Mouse (Mus musculus) stomach, embryonic 14.5 days (tissue): ENCODE data around the gene 2810004N23Rik. TPM values are rescaled to one million over a fixed set of nuclear protein-coding genes. Genes with fewer than 3 reads are reported as not detected.
"Not testable (repeated sequence)": the region's sequence is repeated elsewhere in the genome, so short reads cannot be mapped to it uniquely, and the experiment has no call there.

Experiments used
- ATAC-seq: fragments of 200-750 bp; cut with Nextera tagmentation; 2 replicates; pipeline ENCODE4 v1.8.0; 2017; ENCODE audit warnings: low read depth, moderate TSS enrichment; ENCODE audit not compliant: insufficient number of reproducible peaks, insufficient read depth, low FRiP score
- H3K27ac ChIP-seq: fragments of 300-500 bp; sonication (generic); 2 replicates; pipeline ENCODE4 v1.5.1; 2014; ENCODE audit warnings: mild to moderate bottlenecking, low read length, moderate library complexity, mixed read lengths
- H3K27me3 ChIP-seq: fragments of 300-500 bp; sonication (generic); 2 replicates; pipeline ENCODE4 v1.6.1; 2014; ENCODE audit warnings: low read length, control low read depth, mixed read lengths; ENCODE audit not compliant: control insufficient read depth, insufficient read depth
- H3K36me3 ChIP-seq: fragments of 300-500 bp; sonication (generic); 2 replicates; pipeline ENCODE4 v1.6.1; 2014; ENCODE audit warnings: mild to moderate bottlenecking, control low read depth, low read length, moderate library complexity, mixed read lengths; ENCODE audit not compliant: control insufficient read depth, insufficient read depth
- H3K4me1 ChIP-seq: fragments of 300-500 bp; sonication (generic); 2 replicates; pipeline ENCODE4 v1.6.1; 2014; ENCODE audit warnings: low read length, control low read depth, mixed read lengths; ENCODE audit not compliant: control insufficient read depth, insufficient read depth
- H3K4me2 ChIP-seq: fragments of 300-500 bp; sonication (generic); replicated peaks from 2 replicates; pipeline ENCODE4 v1.6.1; 2014; ENCODE audit warnings: low read depth, low read length, control low read depth
- H3K4me3 ChIP-seq: fragments of 300-500 bp; sonication (generic); 2 replicates; pipeline ENCODE4 v1.5.1; 2014; ENCODE audit warnings: low read depth, low read length, control low read depth
- H3K9ac ChIP-seq: fragments of 300-500 bp; sonication (generic); replicated peaks from 2 replicates; pipeline ENCODE4 v1.6.1; 2014; ENCODE audit warnings: low read depth, mild to moderate bottlenecking, control low read depth, low read length, moderate library complexity, mixed read lengths
- H3K9me3 ChIP-seq: fragments of 300-500 bp; sonication (generic); 2 replicates; pipeline ENCODE4 v1.6.1; 2016; ENCODE audit warnings: low read depth, low read length, control low read depth; ENCODE audit not compliant: control insufficient read depth
- WGBS: fragments of 180-500 bp; shearing (Covaris S2); extraction: QIAGEN DNeasy Blood & Tissue Kit; methylation state at CpG from one replicate; pipeline ENCODE4 v1.1.7; 2014; 5-methylcytosine and 5-hydroxymethylcytosine counted together
- polyA plus RNA-seq: library from polyadenylated mRNA; unstranded; fragments of >200 nt; fragmentation: Nextera tagmentation; extraction: Ambion mirVana; gene quantifications from 2 replicates; pipeline ENCODE4 v1.2.1, GENCODE M21; 2014

2810004N23Rik gene
- polyA plus RNA-seq, 1 experiment from 2014 or later: 43.7 TPM

DNA sequence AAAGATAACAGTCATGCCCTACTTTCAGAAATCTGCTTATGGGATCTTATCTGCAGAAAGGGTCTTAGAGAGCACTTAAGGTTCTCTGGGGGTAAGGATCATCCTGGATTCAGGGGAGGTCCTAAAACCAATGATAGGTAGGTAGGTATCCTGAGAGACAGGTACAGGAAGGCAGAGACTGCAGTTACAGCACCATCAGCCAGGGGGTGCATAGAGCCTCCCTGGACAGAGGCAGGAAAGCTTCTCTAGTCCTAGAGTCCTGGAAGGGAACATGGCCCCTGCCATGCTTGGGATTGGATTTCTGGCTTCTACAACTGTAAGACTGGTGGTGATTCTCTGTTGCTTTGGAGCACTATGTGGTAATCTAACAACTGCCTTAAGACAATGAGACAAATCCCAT is 3.5 kb downstream of the 2810004N23Rik start:
- H3K4me2 ChIP-seq: no peak overlapping the region
- no peak overlapping the region for H3K9ac ChIP-seq
- H3K4me1 ChIP-seq: 0 out of 2 replicates have a peak, but pooled peaks cover 3% of the 10 kb centered on the region
- H3K36me3 ChIP-seq: peaks cover 48% of the 10 kb centered on the region
- H3K27me3 ChIP-seq: no peaks in the 10 kb centered on the region
- no peak for ATAC-seq
- no peak overlapping the region for H3K4me3 ChIP-seq
- no peak overlapping the region for H3K27ac ChIP-seq
- H3K9me3 ChIP-seq: peaks cover 9% of the 10 kb centered on the region; the same call in 1 of the 2 replicates

DNA sequence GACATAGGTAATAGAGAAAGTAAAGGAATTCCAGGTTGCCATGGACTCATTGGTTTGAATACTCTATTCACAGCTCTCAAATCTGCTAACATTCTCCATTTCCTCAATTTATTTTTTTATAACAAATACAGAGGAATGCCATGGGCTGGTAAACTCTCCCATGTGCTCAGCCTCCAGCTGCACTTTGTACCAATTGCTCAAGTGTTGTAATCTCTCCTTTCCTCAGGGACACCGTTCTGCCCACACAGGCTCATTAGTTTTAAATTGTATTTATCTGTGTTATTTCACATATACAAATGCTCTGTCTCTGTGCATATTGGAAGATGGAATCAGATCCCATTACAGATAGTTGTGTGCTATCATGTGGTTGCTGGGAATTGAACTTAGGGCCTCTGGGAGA is 9.4 kb downstream of the 2810004N23Rik start:
- Histone ChIP-seq H3K4me2 (no peak overlapping the region), H3K4me1 (no peaks in the 10 kb centered on the region), H3K27me3 (no peaks in the 10 kb centered on the region), H3K36me3 (peaks cover 37% of the 10 kb centered on the region), H3K9ac (no peak overlapping the region), H3K27ac (no peak overlapping the region), H3K4me3 (no peak overlapping the region), H3K9me3 (peaks cover 19% of the 10 kb centered on the region; the same call in 1 of the 2 replicates)
- no peak for ATAC-seq
- 92% methylated on average over 1 of the region's 1 CpGs for WGBS

DNA sequence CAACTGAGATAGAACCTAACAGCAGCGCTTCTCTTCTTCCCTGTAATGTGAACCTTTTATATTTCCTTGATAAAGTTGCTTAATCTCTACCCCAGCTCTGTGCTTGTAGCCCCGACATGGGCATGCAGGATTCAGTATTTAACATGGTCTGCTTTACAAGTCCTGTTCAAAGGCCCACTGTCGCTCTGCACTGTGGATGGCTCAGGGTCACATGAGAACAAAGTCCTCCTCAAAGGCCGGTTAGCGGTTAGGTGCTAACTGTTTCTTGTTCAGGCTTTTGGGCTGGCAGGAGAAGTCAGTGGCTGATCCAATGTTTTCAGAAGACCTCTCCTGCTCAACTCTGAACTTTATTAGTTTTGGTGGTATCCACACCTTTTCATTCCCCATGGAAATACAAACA is 17.3 kb downstream of the 2810004N23Rik start:
- no peak for ATAC-seq
- Histone ChIP-seq H3K27me3 (no peaks in the 10 kb centered on the region), H3K36me3 (peaks cover 22% of the 10 kb centered on the region), H3K4me2 (no peak overlapping the region), H3K9ac (no peak overlapping the region), H3K9me3 (no peaks in the 10 kb centered on the region), H3K4me1 (no peaks in the 10 kb centered on the region), H3K4me3 (no peak overlapping the region), H3K27ac (no peak overlapping the region)
- 89% methylated on average over 5 of the region's 5 CpGs for WGBS

DNA sequence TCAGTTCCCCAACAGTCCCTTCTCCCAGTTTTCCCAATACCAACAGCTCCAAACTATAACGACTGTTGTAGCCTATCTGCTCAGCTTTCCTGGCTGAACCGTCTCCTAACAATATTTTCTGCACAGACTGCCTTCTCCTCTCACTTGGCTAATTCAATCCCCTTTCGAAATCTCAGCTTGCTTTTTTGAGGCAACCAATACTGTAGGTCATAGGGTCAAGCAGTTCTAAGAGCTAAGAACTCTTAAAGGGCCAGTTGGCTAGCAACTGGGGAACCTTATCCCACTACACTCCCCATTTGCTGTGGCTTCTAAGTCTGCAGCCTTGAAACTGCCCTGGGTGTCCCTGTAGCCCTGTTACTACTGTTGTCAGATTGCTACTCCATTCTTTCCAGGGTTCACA is 17.8 kb downstream of the 2810004N23Rik start:
- Histone ChIP-seq H3K27ac (no peak overlapping the region), H3K27me3 (no peaks in the 10 kb centered on the region), H3K36me3 (peaks cover 26% of the 10 kb centered on the region), H3K4me1 (no peaks in the 10 kb centered on the region), H3K4me2 (no peak overlapping the region), H3K9ac (no peak overlapping the region), H3K9me3 (no peaks in the 10 kb centered on the region), H3K4me3 (no peak overlapping the region)
- ATAC-seq: no peak
- WGBS: 67% methylated on average over 3 of the region's 3 CpGs

DNA sequence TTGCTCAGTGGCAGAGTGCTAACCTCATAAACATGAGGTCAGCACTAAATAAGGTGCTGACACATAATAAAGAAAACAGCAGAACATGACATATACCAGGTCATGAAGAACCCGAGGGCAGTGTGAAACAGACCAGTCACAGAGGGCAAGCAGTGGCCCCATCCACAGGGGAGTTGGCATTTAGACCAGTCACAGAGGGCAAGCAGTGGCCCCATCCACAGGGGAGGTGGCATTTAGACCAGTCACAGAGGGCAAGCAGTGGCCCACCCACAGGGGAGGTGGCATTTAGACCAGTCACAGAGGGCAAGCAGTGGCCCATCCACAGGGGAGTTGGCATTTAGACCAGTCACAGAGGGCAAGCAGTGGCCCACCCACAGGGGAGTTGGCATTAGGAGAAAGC is 20.0 kb downstream of the 2810004N23Rik start:
- H3K4me3 ChIP-seq, H3K4me1 ChIP-seq, H3K27me3 ChIP-seq, ATAC-seq, H3K4me2 ChIP-seq, H3K27ac ChIP-seq, H3K9ac ChIP-seq, H3K9me3 ChIP-seq: not testable (repeated sequence)
- WGBS: 78% methylated on average over 1 of the region's 1 CpGs
- H3K36me3 ChIP-seq: peaks cover 46% of the 10 kb centered on the region

DNA sequence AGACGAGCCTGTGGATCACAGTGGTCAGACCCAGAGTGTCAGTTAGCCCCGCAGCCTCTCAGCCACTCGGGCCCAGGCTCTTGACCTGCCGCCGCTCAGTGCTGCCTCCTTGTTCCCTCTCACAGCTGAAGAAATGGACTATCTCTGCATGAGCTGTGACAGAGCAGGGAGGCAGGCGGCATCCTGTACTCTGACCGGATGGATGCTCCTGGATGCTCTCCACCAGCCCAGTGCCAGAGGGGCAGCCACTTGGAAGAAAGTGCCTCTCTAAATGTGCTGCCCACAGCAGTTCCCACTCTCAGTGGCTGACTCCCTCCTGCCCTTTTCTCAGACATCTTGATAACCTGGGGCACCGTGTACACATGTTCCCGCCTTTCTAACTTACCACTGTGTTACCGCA is 21.1 kb downstream of the 2810004N23Rik start:
- ATAC-seq: no peak
- WGBS: 88% methylated on average over 9 of the region's 10 CpGs
- H3K27ac ChIP-seq: no peak overlapping the region
- H3K36me3 ChIP-seq: peaks cover 47% of the 10 kb centered on the region
- no peaks in the 10 kb centered on the region for H3K4me1 ChIP-seq
- H3K9me3 ChIP-seq: no peaks in the 10 kb centered on the region
- H3K9ac ChIP-seq: no peak overlapping the region
- H3K27me3 ChIP-seq: no peaks in the 10 kb centered on the region
- H3K4me2 ChIP-seq: no peak overlapping the region
- no peak overlapping the region for H3K4me3 ChIP-seq

DNA sequence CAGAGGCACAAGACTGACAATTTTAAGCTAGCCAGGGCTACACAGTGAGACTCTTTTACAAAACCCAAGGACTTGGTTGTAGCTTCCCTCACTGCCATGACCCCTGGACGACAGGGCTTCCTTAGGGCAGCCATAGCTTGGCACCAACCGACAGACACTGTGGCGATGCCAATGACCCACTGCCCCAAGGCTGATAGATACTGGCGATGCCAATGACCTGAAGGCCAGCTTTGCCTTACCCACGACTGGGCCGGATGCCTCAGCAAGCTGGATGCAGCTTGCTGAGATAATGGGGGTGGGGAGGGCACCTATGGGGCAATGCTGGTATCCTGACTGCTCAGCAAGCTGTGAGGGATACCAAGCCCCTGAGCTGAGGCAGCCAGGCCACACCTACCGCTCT is 22.0 kb downstream of the 2810004N23Rik start:
- H3K36me3 ChIP-seq: peaks cover 47% of the 10 kb centered on the region

DNA sequence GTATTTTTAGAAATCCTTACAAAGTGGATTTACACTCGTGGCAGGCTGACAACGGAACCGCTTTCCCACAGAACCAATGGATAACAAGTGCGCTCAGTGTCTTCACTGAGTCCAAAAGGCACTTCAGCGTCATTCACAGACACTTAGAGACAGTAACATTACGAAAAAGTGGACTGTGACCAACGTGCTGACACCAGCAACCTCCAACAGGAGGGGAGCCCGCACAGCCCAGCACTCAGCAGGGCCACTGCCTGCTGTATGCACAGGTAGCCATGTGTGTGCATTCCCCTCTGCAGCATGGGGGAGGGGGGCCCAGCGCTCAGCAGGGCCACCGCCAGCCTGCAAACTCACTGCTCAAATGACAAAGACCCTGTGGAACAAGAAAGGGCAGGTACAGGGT is 23.5 kb downstream of the 2810004N23Rik start:
- Histone ChIP-seq H3K9me3 (no peaks in the 10 kb centered on the region), H3K36me3 (peaks cover 42% of the 10 kb centered on the region), H3K4me3 (no peak overlapping the region), H3K9ac (no peak overlapping the region), H3K27ac (no peak overlapping the region), H3K27me3 (no peaks in the 10 kb centered on the region), H3K4me1 (no peaks in the 10 kb centered on the region), H3K4me2 (no peak overlapping the region)
- ATAC-seq: no peak
- whole genome bisulfite sequencing: 90% methylated on average over 10 of the region's 10 CpGs

More for the DNA sequence above, 22.0 kb downstream of the 2810004N23Rik start:
- H3K9me3 ChIP-seq: no peaks in the 10 kb centered on the region
- no peaks in the 10 kb centered on the region for H3K27me3 ChIP-seq
- no peak overlapping the region for H3K4me3 ChIP-seq
- 93% methylated on average over 7 of the region's 7 CpGs for WGBS
- H3K4me1 ChIP-seq: no peaks in the 10 kb centered on the region
- no peak overlapping the region for H3K9ac ChIP-seq
- ATAC-seq: no peak
- H3K27ac ChIP-seq: no peak overlapping the region
- H3K4me2 ChIP-seq: no peak overlapping the region

DNA sequence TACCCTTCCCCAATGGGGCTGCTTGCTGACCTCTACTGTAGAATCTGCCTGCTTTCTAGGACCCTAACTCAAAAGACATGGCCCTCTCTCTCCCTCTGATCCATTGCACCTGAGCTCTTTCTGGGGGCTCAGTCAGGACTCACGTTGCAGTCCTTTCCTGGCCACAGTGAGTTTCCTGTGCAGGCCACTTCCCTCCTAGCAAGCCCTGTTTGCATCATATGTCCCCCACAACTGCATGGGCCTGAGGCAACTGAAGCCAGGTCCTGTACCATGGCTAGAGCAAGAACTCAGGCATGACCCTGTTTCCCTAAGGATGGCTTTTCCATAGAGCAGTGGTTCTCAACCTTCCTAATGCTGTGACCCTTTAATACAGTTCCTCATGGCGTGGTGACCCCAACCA is 25.0 kb downstream of the 2810004N23Rik start:
- 81% methylated on average over 2 of the region's 2 CpGs for WGBS

More for the DNA sequence above, 25.0 kb downstream of the 2810004N23Rik start:
- H3K4me3 ChIP-seq: no peak overlapping the region
- no peak overlapping the region for H3K9ac ChIP-seq
- H3K9me3 ChIP-seq: no peaks in the 10 kb centered on the region
- no peak for ATAC-seq
- H3K4me2 ChIP-seq: no peak overlapping the region
- H3K36me3 ChIP-seq: peaks cover 39% of the 10 kb centered on the region
- H3K27ac ChIP-seq: no peak overlapping the region
- H3K4me1 ChIP-seq: 0 out of 2 replicates have a peak, but pooled peaks cover 2% of the 10 kb centered on the region
- no peaks in the 10 kb centered on the region for H3K27me3 ChIP-seq
